Mouse (Mus musculus) 3134 (cell line): ENCODE data around the gene Snx29.
"Not testable (repeated sequence)": the region's sequence is repeated elsewhere in the genome, so short reads cannot be mapped to it uniquely, and the experiment has no call there.

Experiments
- DNase-seq: peaks from one replicate; pipeline ENCODE4 v3.0.0-alpha.2; 2011; ENCODE audit warnings: low spot score; ENCODE audit not compliant: insufficient read length; ENCODE audit errors: extremely low read depth

Gene Snx29

DNA sequence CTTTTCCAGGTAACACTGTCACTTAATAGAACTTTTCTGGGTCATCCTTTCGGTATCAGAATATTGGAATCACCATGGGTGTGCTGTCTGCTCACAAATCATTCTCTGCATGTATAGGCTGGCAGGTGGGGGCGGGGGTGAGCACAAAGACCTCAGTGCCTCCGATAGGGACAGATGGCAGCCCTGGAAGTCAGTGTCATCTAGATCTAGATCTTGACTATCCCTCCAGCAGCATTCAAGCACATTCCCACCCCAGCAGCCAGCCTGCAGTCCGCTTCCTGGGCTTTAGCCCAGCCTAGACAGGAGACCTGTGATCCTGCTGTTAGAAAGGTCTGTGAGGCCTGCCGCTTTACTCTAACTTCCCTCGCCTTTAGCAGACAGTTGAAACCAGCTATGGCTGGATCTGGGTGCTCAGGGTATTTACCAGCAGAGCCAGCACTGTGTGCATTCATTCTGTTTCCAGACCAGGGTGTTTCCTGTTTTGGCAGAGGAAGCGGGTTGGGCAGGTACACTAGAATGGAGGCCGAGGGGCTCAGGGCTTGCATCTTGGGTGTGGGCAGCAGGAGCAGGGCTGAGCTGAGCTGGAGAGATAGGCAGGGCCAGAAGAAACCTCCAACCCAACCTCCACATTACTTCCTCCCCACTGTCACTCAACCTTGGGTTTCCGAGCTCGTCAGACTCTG, 203.5 kb downstream of the Snx29 start:
- no peak for DNase-seq

DNA sequence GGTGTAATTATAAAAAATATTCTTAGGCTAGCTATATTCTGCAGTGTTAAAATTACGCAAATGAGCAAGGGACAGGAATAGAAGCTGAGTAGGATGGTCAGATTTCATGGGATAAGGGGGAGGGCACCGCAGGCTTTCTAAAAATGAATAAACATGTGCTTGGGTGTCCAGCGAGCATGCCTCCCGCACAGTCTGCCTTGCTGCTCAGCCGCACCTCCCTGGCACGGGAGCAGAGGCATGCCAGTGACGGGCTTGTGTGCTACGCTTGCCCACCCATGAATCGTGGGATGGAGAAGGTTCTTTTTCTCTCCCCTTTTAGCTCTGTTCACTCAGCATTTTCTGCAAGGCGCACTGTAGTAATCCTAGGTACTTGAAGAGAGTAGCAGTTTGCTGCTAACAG, 204.3 kb downstream of the Snx29 start:
- DNase-seq: no peak

DNA sequence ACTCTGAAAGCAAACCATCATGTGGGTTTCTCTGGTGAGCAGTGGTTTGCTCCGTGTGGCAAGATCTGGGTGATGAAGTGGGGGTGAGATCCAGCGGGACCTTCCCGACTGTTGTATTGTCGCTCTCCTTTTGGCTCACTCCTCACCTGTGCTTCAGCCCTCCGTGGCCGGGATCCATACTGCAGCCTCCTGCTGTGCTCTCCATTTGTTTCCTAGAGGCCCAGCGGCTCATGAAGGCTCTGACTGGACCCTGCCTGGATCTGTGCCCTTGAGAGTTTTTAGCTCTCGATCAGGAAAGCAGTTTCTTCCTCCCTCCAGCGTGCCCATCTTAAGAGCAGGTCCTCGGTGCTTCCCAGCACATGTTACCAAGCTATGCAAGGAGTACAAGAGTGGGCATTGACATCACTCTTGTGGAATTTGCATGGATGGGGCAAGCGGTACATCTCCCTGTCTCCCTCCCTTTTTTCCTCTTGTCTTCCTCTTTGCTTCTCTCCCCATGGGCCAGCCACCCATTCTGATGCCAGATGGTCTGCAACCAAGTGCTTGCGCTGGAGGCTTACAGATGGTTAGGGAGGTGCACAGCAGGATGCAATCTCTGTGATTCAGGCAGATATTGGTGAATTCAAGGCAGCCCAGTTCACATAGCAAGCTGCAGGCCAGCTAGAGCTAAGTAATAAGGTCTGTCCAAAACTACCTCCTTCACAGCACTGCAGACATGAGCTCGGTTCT, 207.9 kb downstream of the Snx29 start:
- no peak for DNase-seq

DNA sequence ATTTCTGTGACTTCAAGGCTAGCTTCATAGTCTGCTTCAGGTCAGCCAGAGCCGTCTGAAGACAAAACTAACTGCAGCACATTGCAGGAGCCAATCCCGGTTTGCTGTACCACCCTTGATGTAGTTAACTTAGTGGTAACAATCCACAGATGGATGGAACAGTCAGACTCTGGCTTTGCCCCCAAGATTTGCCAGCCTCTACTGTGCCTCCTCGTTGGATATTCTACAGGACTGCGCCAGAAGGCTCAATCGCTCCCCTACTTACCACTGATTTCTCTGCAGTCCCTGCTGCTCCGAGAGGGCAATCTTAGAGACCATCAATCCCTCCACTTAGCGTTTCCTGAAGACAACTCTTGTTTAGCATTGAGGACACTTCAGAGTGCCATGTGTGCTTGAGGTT, 208.7 kb downstream of the Snx29 start:
- DNase-seq: no peak

DNA sequence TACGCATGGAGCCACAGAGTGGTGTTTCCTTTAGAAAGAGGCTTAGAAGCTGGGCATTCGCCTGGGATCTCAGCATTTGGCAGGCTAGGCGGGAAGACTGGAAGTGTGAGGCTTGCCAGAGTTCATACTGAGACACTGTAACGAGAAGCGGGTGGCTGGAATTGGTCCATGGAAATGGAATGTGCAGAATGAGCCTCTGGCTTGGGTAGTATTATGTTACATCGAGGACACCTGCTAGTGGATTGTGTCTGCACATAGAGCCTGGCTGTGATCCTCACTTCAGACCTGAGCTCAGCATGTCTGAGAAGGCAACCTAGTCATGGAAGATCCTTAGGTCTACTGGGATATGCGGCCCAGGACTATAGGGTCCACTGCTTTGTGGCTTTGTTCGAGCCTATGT, 209.9 kb downstream of the Snx29 start:
- DNase-seq: peak; percentile 62

DNA sequence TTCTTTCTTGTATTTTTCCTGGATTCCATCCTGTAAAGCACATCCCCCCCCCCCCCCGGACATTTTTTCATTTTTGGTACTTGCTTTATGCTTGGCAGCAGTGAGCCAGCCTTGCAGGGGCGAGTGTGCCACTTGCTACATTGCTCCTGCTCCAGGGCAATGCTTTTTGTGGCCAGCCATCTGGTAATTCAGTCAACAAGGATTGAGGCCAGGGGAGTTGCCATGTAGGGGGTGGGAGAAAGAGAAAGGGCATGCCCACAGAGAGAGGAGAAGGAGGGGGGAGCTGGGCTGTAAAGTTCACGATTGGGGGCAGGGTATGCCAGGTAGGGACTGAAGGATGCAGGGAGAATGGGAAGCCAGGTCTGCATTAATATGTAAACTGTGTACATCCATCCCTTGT, 210.7 kb downstream of the Snx29 start:
- no peak for DNase-seq

DNA sequence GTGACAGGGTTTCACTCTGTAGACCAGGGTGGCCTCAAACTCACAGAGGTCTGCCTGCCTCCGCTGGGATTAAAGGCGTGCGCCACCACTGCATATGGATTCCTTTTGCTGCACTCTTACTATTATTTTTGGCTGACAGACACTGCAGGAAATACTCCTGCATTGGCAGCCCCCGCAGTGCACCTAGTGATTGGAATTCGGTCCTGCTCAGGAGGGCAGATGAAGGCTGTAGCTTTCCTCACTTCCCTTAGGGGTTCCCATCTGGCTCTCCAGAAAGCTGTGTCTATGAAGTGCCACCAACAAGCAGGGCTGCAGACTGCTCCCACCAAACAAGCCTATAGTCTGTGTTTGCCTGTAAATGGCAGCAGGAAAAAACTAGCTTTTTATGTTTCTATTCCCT, 215.0 kb downstream of the Snx29 start:
- no peak for DNase-seq

DNA sequence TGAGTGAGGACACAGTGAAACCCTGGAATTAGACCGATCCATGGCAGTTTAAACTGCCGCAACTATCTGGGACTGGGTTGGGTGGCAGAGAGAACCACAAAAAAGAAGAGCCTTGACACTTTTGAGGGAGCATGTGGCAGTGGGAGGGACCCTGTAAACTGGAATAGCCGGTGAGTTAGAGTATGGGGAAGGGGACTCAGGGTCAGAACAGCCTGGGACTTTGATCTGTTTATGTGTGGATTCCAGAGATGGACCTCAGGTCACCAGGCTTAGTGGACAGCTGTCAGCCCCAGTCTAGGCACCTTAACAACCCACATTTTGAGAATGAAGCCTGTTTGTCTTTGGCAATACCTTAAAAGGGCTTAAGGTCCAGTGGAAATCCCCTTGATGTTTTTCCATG, 215.5 kb downstream of the Snx29 start:
- no peak for DNase-seq

DNA sequence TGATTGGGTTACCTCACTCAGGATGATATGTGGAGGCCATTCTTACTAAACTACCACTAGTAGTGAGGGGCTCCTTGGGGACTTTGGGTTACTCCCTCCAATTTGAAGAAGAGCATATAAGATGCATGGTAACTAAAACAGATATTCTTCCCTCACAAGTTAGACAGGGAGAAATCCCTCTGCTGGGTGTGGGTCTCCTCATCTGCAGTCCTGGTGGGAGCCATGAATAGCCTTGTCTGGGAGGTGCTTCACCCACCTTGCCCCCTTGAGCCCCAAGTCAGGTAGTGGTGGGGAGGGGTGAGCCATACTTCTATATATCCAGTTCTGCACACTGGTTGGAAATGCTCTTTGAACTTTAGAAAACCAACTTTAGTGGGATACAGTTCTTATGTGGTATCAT, 218.3 kb downstream of the Snx29 start:
- no peak for DNase-seq

DNA sequence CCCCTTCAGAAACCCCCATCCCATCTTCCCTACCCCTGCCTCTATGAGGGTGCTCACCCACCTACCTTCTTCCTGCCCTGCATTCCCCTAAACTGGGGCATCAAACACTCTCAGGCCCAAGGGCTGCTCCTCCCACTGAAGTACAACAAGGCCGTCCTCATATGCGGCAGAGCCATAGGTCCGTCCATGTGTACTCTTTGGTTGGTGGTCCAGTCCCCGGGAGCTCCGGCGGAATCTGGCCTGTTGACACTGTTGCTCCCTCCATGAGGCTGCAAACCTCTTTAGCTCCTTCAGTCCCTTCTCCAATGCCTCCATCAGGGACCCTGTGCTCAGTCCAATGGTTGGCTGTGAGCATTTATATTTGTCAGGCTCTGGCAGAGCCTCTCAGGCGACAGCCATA, 219.1 kb downstream of the Snx29 start:
- no peak for DNase-seq

DNA sequence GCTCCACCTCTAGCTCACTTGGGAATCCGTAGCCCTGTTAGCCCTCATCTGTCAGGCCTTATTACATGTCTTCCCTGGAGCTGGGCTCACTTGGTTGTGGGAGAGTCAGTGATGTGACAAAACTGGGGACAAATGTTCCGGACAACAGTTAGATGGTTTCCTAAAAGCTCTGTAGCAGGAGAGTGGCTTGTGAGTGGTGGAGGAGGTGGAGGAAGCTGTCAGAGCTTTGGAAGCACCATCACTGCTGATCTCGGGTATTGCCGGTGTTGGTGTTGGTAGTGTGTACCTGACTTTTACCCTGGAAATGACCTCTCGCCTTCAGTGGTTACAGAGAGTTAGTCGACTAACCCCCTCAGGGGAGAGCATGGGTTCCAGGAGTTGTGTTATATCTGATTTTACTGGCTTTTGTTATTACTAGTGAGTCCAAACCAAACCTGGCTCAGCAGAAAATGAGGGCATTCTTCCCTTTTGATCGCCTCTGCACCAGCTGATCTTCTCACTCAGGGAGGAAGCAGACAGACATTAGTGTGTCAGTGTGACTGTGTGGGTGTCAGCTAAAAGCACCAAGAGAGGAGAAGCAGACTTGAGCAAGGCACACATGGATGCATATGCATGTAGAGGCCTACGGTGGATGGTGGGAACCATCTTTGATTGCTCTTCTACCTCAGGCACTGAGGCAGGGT, 227.5 kb downstream of the Snx29 start:
- no peak for DNase-seq

DNA sequence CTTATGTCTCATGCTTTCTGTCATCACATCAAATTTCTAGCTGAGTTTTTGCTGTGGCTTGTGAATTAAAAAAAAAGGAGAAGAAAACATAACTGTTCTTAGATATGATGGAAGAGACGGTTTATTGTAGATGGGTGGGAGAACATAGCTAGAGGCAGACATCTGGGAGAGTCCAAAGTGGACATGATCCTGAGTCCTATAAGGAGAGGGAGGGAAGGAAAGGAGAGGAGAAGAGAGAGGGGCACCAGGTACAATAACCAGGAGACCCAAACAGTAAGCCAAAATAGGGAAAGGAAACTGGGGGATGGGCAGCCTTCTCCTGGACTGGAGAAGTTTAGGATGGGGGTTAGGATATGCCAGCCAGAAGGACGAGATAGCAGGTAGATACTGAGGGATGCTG, 239.0 kb downstream of the Snx29 start:
- no peak for DNase-seq

DNA sequence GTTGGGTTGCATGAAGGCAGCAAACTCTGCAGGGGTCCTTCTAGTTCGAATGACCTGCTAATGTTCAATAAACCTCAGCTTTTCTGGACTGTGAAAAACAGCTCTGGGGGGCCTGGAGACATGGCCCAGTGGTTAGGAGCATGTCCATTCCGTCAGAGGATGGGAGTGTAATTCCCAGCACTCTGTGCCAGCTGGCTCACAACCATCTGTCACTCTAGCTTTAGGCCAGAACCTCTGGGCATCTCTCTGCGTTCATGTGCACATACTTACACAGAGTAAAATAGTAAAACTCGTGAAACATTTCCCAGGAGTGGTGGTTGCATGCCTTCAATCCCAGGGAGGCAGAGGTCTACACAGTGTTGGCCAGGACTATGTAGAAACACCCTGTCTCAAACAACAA, 241.1 kb downstream of the Snx29 start:
- no peak for DNase-seq

DNA sequence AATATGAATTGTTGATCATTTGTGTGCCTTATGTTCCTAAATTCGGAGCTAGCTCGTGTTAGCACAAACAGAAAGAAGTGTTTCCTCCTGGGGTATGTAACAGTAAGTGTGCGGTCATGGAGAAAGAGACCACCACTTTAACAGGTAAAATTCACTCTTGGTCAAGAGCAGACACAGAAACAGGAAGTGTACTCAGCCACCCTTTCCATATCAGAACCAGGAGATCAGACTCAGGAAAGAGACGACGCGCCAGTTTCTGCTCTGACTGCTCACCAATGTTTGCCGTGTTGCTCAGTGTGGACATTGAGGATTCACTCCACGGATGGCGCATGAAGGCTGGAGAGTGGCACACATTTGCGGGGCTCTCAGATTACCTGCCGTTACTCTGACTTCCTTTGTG, 242.4 kb downstream of the Snx29 start:
- no peak for DNase-seq

DNA sequence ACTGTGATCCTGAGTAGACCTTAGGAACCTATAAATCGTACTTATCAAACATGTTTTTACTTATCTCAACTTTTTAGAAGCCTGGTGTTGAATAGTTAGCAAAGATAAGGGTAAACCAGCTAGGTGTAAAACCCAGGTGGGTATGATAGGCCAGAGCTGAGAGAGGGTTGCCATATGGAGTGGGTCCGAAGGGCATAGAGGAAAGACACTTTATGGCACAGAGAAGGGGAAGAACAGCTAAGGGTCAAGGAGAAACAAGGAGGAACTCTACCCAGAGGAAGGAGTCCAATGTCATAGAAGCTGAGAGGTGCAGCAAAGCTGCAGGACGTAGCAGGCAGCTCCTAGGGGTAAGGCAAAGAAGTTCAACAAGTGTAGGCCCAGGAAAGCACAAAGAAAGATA, 244.9 kb downstream of the Snx29 start:
- no peak for DNase-seq

DNA sequence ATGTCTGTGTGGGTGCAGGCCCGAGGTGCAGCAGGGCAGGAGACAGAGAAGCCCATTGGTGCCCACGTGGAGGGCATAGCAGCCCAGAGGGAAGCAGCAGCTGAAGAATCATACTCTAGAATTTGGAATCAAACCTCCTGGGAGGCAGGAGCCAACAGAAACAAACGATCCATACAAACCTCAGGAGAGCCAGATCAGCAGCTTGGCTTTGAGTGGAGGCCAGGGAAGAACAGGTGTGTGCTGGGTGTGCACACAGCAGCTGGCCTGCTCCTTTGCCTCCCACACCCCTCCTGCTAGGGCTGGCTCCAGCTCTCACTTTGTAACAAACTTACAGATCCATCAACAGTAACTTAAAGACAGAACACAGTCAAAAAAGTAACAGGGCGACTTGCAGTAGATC, 245.4 kb downstream of the Snx29 start:
- DNase-seq: no peak

DNA sequence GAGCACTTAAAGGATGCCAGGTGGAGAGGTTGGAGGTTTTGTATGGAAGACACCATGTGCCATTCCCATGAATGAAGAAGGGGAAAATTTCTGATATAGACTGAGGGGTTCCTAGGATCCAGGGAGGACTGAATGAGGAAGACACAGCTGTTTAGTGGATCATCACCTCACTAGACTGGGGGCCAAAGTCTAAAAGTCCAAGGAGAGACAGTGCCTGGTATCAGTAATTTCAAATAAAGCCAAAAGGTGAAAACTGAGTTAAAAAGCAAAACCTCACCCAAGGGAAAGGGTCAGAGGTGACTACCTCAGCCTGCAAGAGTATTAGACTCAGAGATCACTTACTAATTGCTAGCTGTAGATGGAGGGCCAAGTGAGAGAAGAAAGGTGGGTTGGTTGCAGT, 245.9 kb downstream of the Snx29 start:
- no peak for DNase-seq

DNA sequence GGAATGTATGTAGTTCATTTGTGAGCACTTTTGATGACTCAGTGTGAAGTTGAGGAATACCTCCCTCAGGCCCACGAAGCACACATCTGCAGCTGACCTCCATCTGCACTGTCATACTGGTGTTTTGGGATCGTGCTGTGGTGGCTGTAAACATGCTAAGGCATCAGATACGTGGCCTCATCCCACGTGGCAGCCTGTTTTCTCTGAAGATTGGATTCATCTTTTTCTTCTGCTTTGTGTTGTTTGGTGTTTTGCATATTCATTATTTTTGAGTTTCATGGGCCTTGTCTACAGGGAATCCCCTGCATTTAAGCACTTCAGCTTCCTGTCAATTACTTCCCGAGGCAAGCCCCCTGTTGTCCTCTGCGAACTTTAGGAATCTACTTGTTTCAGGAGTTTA, 246.4 kb downstream of the Snx29 start:
- DNase-seq: no peak

DNA sequence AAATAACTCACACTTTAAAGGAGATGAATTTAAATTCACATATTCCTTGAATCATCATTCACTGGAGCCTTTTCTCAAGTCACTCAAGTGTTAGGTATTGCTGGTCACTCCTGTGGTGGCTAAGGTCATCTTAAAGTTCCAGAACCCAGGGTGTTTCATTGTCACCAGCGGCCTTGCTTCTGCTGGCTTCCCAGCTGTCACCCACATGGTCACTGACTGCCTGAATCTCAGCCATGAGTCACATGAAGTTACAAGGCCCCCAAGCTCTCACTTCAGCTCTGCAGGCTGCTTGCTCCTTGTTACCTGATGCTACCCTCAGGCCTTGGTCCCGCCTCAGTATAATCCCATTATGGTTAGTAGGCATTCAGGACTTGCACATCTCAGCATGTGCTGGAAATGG, 247.4 kb downstream of the Snx29 start:
- no peak for DNase-seq

DNA sequence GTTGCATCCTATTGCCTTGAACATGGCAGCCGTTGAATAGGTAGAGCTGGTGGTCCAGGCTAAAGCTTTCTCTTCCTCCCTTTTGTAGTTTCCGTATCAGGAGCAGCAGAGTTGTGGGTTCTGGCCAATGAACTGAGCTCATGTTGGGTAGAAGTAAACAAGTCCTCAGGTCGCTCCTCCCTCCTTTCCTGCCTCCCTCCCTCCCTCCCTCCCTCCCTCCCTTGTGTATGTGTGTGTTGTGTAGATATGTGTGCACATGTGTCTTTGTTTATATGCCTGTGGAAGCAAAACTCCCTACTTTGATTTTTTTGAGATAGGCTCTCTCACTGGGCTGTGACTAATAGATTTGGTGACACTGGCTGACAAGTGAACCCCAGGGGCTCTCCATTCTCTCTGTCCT, 251.8 kb downstream of the Snx29 start:
- DNase-seq: no peak

DNA sequence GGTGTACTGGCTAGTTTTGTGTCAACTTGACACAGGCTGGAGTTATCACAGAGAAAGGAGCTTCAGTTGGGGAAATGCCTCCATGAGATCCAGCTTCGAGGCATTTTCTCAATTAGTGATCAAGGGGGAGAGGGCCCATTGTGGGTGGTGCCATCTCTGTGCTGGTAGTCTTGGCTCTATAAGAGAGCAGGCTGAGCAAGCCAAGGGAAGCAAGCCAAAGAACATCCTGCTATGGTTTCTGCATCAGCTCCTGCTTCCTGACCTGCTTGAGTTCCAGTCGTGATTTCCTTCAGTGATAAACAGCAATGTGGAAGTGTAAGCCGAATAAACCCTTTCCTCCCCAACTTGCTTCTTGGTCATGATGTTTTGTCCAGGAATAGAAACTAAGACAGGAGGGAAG, 253.0 kb downstream of the Snx29 start:
- DNase-seq: not testable (repeated sequence)
